Mouse (Mus musculus): ENCODE results near the gene Ivns1abp. TPM values are rescaled to one million over a fixed set of nuclear protein-coding genes. Genes with fewer than 3 reads are reported as not detected.

Ivns1abp gene
- total RNA-seq, 2 experiments from 2014 or later = 210 to 250 TPM

Other genes with a start within 250 kb of the Ivns1abp start
- gene Gm47985, start 161.9 kb upstream of the Ivns1abp start, total RNA-seq (2021) = not detected
- not detected for gene Gm8947, start 152.1 kb upstream of the Ivns1abp start, total RNA-seq (2021)
- not detected for gene Gm47995, start 146.0 kb upstream of the Ivns1abp start, total RNA-seq (2021)
- not detected for gene 3110040M04Rik, start 140.4 kb upstream of the Ivns1abp start, total RNA-seq (2021)
- not detected for gene Gm47996, start 134.3 kb upstream of the Ivns1abp start, total RNA-seq (2021)
- 10 to 100 TPM; 12.8 to 19.3 TPM for gene Swt1, start 84.0 kb downstream of the Ivns1abp start, total RNA-seq (2021)
- gene Trmt1l, start 84.1 kb downstream of the Ivns1abp start, total RNA-seq (2021) = 10 to 100 TPM; 18.9 to 25.9 TPM
- 10 to 100 TPM; 49.1 to 59.8 TPM for gene Rnf2, start 156.5 kb downstream of the Ivns1abp start, total RNA-seq (2021)
- gene Fam129a, start 226.7 kb downstream of the Ivns1abp start, total RNA-seq (2021) = 10 to 100 TPM; 47.8 to 80.8 TPM

Data from adrenal gland, postnatal 10 days (tissue).